In genomic region chr2:75250507-75250906, GRCm38 (mm10) we compare ENCODE assay signal across 17 mouse cellular contexts.
DNase-seq lines count a peak whose midpoint lies in the region; ATAC-seq and TF ChIP-seq lines count a peak whose summit lies in the region.
"Had no signal": no experiment of that assay in that cellular context is flagged by ENCODE, and none has a peak within 500 bp of the region (broad histone marks: within the 10 kb centered on the region; RNA-seq: fewer than 3 reads in every experiment).

No protein-coding gene starts in this region.

- in situ Hi-C loops in Patski (cut with MboI; ENCODE audit: low pct_unique_long_range_greater_than_20kb) = no loop called here

- no peak for ATAC-seq in Patski
- ATAC-seq: forebrain, embryonic 15.5 days had no signal

- intact Hi-C loops in gastrocnemius, adult 2 months (cut with DNase I) = no loop called here

- POLR2A ChIA-PET in Patski (lab: Charles Lee) = no interaction called here

- TF ChIP-seq CTCF in gastrocnemius, adult 2 months (IDR thresholded peaks at IDR 0.05) = peak; percentile 15; the same call in 1 of the 2 replicates
- peak; percentile 26 for TF ChIP-seq CTCF in layer of hippocampus, adult 2 months (conservative IDR thresholded peaks at IDR 0.05)
- peak; percentile 49 for TF ChIP-seq CTCF in Patski (IDR thresholded peaks at IDR 0.05)

- H3K4me3 ChIP-seq in gastrocnemius, adult 2 months = no peak overlapping the region
- no peak overlapping the region for H3K4me3 ChIP-seq in layer of hippocampus, adult 2 months
- H3K4me3 ChIP-seq: embryonic facial prominence, embryonic 12.5 days; forebrain, embryonic 15.5 days; heart, embryonic 13.5 days; hindbrain, embryonic 15.5 days had no signal

- no peaks in the 10 kb centered on the region for H3K27me3 ChIP-seq in Patski
- H3K27me3 ChIP-seq: embryonic facial prominence, embryonic 12.5 days; forebrain, embryonic 15.5 days; heart, embryonic 13.5 days; hindbrain, embryonic 15.5 days had no signal

- no peak for DNase-seq in gastrocnemius, adult 2 months
- DNase-seq in gastrocnemius, adult 8-10 months (ENCODE audit: low spot score in 2 of 2) = no peak
- DNase-seq in layer of hippocampus, adult 2 months (ENCODE audit: low spot score in 2 of 2) = no peak
- DNase-seq in layer of hippocampus, postnatal 10 days (ENCODE audit: low spot score in 2 of 2) = no peak
- DNase-seq in A20 (ENCODE audit: low read depth, low spot score) = peak; percentile 8
- DNase-seq in Patski (ENCODE audit: low read depth, low spot score) = no peak
- no peak for DNase-seq in urinary bladder, adult 18-20 months (ENCODE audit: low spot score in 2 of 2)
- DNase-seq: adrenal gland, postnatal 10 days; cerebellum, adult 11-12 months; cerebellum, adult 9-10 months; cerebellum, postnatal 25 days; gastrocnemius, postnatal 14 days; heart, postnatal 36 days had no signal

- CTCF ChIA-PET in Patski (lab: Charles Lee) = no interaction called here

- H3K27ac ChIP-seq in gastrocnemius, adult 2 months = no peak overlapping the region
- no peak overlapping the region for H3K27ac ChIP-seq in layer of hippocampus, adult 2 months
- H3K27ac ChIP-seq: embryonic facial prominence, embryonic 12.5 days; forebrain, embryonic 15.5 days; heart, embryonic 13.5 days; hindbrain, embryonic 15.5 days had no signal
